Mouse (Mus musculus) liver, embryonic 18 days (tissue): Measurements from ENCODE around the gene Npas1. TPM values are rescaled to one million over a fixed set of nuclear protein-coding genes. Genes with fewer than 3 reads are reported as not detected.

Experiments used
- polyA plus RNA-seq: library from polyadenylated mRNA; depleted of rRNA; stranded (reverse); fragments of >200 nt; gene quantifications from 2 replicates; pipeline ENCODE4 v1.2.3, GENCODE M21; 2012; rRNA removed

The Npas1 gene
- polyA plus RNA-seq = not detected in 2 replicates

GRCm38 (mm10) chr7:16477628-16478027, at the start of gene Npas1:
Gene Npas1 (minus strand): TSS chr7:16477728.

GRCm38 (mm10) chr7:16452587-16453073, 24.9 kb downstream of the Npas1 start, which contains the start of gene Tmem160:
Gene Tmem160 (plus strand): TSS chr7:16452779.

Other genes starting within 250 kb of the Npas1 start
- 1.1 and 1.3 TPM in 2 replicates for gene C5ar2, start 233.6 kb downstream of the Npas1 start, polyA plus RNA-seq
- 7.0 and 8.5 TPM in 2 replicates for gene C5ar1, start 218.2 kb downstream of the Npas1 start, polyA plus RNA-seq
- gene Inafm1, start 204.1 kb downstream of the Npas1 start, polyA plus RNA-seq = 7.0 and 8.5 TPM in 2 replicates
- 21.0 and 23.8 TPM in 2 replicates for gene Ccdc9, start 190.9 kb downstream of the Npas1 start, polyA plus RNA-seq
- 3.8 and 4.3 TPM in 2 replicates for gene Bbc3, start 169.3 kb downstream of the Npas1 start, polyA plus RNA-seq
- gene Sae1, start 89.9 kb downstream of the Npas1 start, polyA plus RNA-seq = 34.6 and 36.3 TPM in 2 replicates
- 8.5 and 12.1 TPM in 2 replicates for gene Zc3h4, start 76.8 kb downstream of the Npas1 start, polyA plus RNA-seq
- gene Tmem160, start 24.9 kb downstream of the Npas1 start, polyA plus RNA-seq = 22.2 TPM in 2 replicates
- gene Arhgap35, start 137.3 kb upstream of the Npas1 start, polyA plus RNA-seq = 4.2 TPM in 2 replicates
- gene Ceacam15, start 198.0 kb upstream of the Npas1 start, polyA plus RNA-seq = not detected in 2 replicates
- gene Ceacam9, start 244.2 kb upstream of the Npas1 start, polyA plus RNA-seq = not detected in 2 replicates